Mouse (Mus musculus) telencephalon, adult 2 months (tissue): ENCODE measurements at regions not wholly inside any gene's neighbourhood (a gene's known extent, or its start where the extent isn't known, plus 50 kb on each side); places are given as distances from the start of the nearest gene placed in this dataset.

Experiments used
- DNase-seq: peaks from one replicate; pipeline ENCODE4 v3.0.0-alpha.2; 2011; ENCODE audit warnings: low read depth, low spot score

DNA sequence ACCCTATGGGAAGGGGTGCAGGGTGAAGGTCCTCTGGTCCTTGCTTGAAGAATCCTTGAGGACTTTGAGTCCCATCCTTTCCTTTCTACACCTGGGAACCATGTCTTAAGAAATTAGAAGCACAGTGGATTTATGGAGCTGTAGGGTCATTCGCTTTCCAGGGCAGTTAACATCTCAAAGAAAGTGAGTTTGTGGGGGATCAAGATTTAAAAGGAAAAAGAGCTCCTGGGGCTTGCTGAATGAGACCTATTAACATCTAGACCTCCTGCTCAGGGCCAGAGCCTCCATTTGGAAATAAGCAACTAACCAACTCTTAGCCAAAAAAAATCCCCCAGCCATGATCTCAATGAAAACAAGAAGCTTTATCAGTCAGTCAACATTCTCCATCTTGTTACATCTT lies 148.0 kb upstream of the Ofcc1 start:
- no peak for DNase-seq

GRCm38 (mm10) chr13:40480830-40481229 lies 119.6 kb upstream of the Ofcc1 start:
- DNase-seq, result no peak

- no peak for DNase-seq
Measured at GRCm38 (mm10) chr13:40472683-40473082, 111.4 kb upstream of the Ofcc1 start.

GRCm38 (mm10) chr13:40469162-40469561 lies 107.9 kb upstream of the Ofcc1 start:
- no peak for DNase-seq

- DNase-seq, result no peak
Measured at GRCm38 (mm10) chr13:40453360-40453759, 92.1 kb upstream of the Ofcc1 start.

GRCm38 (mm10) chr13:40429831-40430230 lies 68.6 kb upstream of the Ofcc1 start:
- no peak for DNase-seq

- no peak for DNase-seq
Measured at GRCm38 (mm10) chr13:40423051-40423450, 61.8 kb upstream of the Ofcc1 start.

DNA sequence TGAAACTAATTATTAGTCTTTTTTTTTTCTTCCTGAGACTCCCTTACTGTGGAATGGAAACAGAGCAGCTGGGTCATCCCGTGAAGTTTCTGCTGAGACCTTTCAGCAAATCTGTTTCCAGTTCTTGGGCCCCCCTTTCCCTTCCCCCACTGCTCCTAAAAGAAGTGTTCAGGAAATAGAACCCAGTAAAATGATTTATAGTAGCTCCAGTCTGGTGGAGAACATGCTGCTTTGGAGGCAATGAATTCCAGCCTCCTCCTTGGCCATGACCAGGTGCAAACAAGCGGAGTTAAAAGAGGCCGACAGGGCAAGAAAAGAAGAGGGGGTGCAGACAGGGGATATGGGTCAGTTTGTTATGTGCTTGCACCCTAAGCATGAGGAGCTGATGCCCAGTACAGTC lies 56.6 kb upstream of the Ofcc1 start:
- no peak for DNase-seq

- no peak for DNase-seq
Measured at GRCm38 (mm10) chr13:40413074-40413473, 51.8 kb upstream of the Ofcc1 start.
